Mouse (Mus musculus): ENCODE measurements around the gene Ica1. TPM values are rescaled to one million over a fixed set of nuclear protein-coding genes. Genes with fewer than 3 reads are reported as not detected.
A peak's percentile ranks its signal among the peaks of the same experiment; 100 is the strongest.

The Ica1 gene
- 1 to 10 TPM; 7.0 to 7.8 TPM for total RNA-seq (2021)
- 3.9 and 7.4 TPM in 2 replicates for polyA plus RNA-seq (2012; rRNA removed)
- long read RNA-seq, transcript Ica1-201 (14 exons, 2,075 nt) = major isoform, 5 of 7 reads
- long read RNA-seq, partial matches to known transcripts = 1 of 7 reads
- long read RNA-seq, other reads (novel, unspliced or antisense) = 1 of 7 reads

GRCm38 (mm10) chr6:8778296-8778649, at the start of gene Ica1:
Gene Ica1, minus strand, starts transcription at chr6:8778488.
- H3K4me1 ChIP-seq (ENCODE audit: control insufficient read depth, insufficient read depth, low read length) = 0 out of 2 replicates have a peak, but pooled peaks cover 1% of the 10 kb centered on the region
- peak within 1 kb of the TSS; percentile 77 for H3K4me3 ChIP-seq
- peak within 1 kb of the TSS; percentile 76 for H3K9ac ChIP-seq (ENCODE audit: low read depth, low read length)
- WGBS = 2% methylated on average over 15 of the region's 16 CpGs
- no peak for DNase-seq
- no peaks in the 10 kb centered on the region for H3K79me2 ChIP-seq (replicated peaks; ENCODE audit: control insufficient read depth, insufficient read depth, low read length)
- intact Hi-C loops (cut with DNase I) = loop anchor here (2.0 kb wide), 1 partner anchor 53 kb away; no protein-coding TSS in a partner anchor
- H3K36me3 ChIP-seq (ENCODE audit: control insufficient read depth, insufficient read depth, low read length) = no peaks in the 10 kb centered on the region
- no peak for TF ChIP-seq CTCF (IDR thresholded peaks at IDR 0.05)
- TF ChIP-seq POLR2A (IDR thresholded peaks at IDR 0.05; ENCODE audit: insufficient read depth, low read depth, low read length) = no peak
- no peak for TF ChIP-seq EP300 (IDR thresholded peaks at IDR 0.05; ENCODE audit: insufficient read depth, low read depth, low read length)
- H3K27me3 ChIP-seq (ENCODE audit: control insufficient read depth, insufficient read depth, low read length) = no peaks in the 10 kb centered on the region
- peak within 1 kb of the TSS; percentile 81 for H3K27ac ChIP-seq

DNA sequence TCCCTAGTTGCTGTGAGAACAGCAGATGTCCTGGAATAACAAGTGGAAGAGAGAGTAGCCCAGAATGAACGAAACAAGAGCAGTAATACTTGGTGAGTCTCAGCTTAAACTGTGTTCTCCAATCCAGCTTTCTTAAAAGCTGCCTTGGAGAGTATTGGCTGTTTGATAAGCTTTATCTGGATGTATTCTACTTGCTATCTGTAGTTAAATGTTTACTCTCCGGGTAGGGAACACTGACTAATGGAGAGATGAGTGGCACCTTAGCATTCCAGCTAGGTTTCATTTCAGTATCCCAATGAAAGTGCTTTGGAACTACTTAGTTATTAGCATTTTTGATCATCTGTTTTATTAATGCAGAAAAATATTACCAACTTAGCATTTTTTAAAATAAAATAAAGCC, 41.6 kb upstream of the Ica1 start:
- 55% methylated on average over 2 of the region's 2 CpGs for WGBS

GRCm38 (mm10) chr6:8814332-8815002, 36.2 kb upstream of the Ica1 start:
- 69% methylated on average over 6 of the region's 6 CpGs for WGBS
- Histone ChIP-seq H3K27ac (no peak overlapping the region), H3K79me2 (replicated peaks; ENCODE audit: control insufficient read depth, insufficient read depth, low read length) (no peaks in the 10 kb centered on the region), H3K9ac (ENCODE audit: low read depth, low read length) (no peak overlapping the region), H3K4me3 (no peak overlapping the region), H3K27me3 (ENCODE audit: control insufficient read depth, insufficient read depth, low read length) (no peaks in the 10 kb centered on the region), H3K36me3 (ENCODE audit: control insufficient read depth, insufficient read depth, low read length) (no peaks in the 10 kb centered on the region), H3K4me1 (ENCODE audit: control insufficient read depth, insufficient read depth, low read length) (no peaks in the 10 kb centered on the region)
- TF ChIP-seq POLR2A (IDR thresholded peaks at IDR 0.05; ENCODE audit: insufficient read depth, low read depth, low read length) (no peak), CTCF (IDR thresholded peaks at IDR 0.05) (no peak), EP300 (IDR thresholded peaks at IDR 0.05; ENCODE audit: insufficient read depth, low read depth, low read length) (no peak)
- no peak for DNase-seq
- intact Hi-C loops (cut with DNase I) = no loop called here

More for the DNA sequence above, 41.6 kb upstream of the Ica1 start:
- no peak overlapping the region for H3K4me3 ChIP-seq
- H3K9ac ChIP-seq (ENCODE audit: low read depth, low read length) = no peak overlapping the region
- no peaks in the 10 kb centered on the region for H3K4me1 ChIP-seq (ENCODE audit: control insufficient read depth, insufficient read depth, low read length)
- TF ChIP-seq POLR2A (IDR thresholded peaks at IDR 0.05; ENCODE audit: insufficient read depth, low read depth, low read length) (no peak), CTCF (IDR thresholded peaks at IDR 0.05) (no peak), EP300 (IDR thresholded peaks at IDR 0.05; ENCODE audit: insufficient read depth, low read depth, low read length) (no peak)
- H3K79me2 ChIP-seq (replicated peaks; ENCODE audit: control insufficient read depth, insufficient read depth, low read length) = no peaks in the 10 kb centered on the region
- no peak for DNase-seq
- H3K27me3 ChIP-seq (ENCODE audit: control insufficient read depth, insufficient read depth, low read length) = no peaks in the 10 kb centered on the region
- H3K27ac ChIP-seq = no peak overlapping the region
- intact Hi-C loops (cut with DNase I) = no loop called here
- no peaks in the 10 kb centered on the region for H3K36me3 ChIP-seq (ENCODE audit: control insufficient read depth, insufficient read depth, low read length)

DNA sequence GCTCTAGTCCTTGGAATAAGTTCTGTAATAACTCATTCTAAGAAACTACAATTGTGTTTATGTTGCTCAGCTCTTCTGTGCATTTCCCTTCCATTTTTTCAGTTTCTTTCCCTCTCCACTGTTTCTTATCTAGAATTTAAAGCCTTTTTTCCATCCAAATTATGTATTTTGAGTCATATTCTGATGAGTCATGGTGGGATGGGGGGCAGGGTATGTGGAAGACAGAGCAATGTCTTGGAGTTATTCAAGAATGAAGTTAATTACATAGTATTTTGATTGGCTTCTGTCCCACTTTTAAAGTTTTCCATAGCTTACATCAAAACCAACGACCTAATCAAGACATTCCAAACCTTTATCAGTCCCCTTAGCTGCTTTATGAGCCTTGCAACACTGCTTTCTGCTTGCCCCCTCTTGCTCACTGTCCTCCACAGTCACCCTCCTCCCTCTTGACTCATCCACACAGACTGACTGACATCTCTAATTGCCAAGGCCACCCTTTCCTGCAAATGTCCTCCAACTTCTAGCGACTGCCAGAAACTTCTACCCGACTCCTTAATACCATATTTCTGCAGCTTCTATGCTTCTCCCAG, 24.4 kb upstream of the Ica1 start:
- WGBS = 37% methylated on average over 3 of the region's 3 CpGs

DNA sequence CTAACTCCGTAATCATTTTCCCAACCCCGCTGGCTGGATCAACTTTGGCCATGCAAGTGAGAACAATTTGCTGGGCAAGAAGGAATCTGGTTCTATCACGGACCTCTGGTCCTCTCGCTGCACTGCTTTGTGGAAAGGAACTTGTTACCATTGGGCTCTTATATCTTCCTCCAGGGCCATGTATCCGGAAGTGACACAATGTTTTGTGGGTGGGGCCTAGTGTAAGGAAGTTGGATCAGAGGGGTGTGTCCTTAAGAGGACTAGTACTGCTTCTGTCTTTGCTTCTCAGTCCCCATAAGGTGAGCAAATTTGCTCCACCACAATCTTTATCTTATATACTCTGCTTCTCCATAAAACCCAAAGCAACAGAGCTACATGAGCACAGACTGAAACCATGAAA, 14.1 kb upstream of the Ica1 start:
- no peak overlapping the region for H3K9ac ChIP-seq (ENCODE audit: low read depth, low read length)
- intact Hi-C loops (cut with DNase I) = no loop called here
- H3K4me1 ChIP-seq (ENCODE audit: control insufficient read depth, insufficient read depth, low read length) = no peaks in the 10 kb centered on the region
- DNase-seq = no peak
- H3K36me3 ChIP-seq (ENCODE audit: control insufficient read depth, insufficient read depth, low read length) = no peaks in the 10 kb centered on the region
- no peak for TF ChIP-seq EP300 (IDR thresholded peaks at IDR 0.05; ENCODE audit: insufficient read depth, low read depth, low read length)
- TF ChIP-seq POLR2A (IDR thresholded peaks at IDR 0.05; ENCODE audit: insufficient read depth, low read depth, low read length) = no peak
- no peak for TF ChIP-seq CTCF (IDR thresholded peaks at IDR 0.05)
- H3K27ac ChIP-seq = no peak overlapping the region
- H3K79me2 ChIP-seq (replicated peaks; ENCODE audit: control insufficient read depth, insufficient read depth, low read length) = no peaks in the 10 kb centered on the region
- WGBS = 86% methylated on average over 5 of the region's 5 CpGs
- no peak overlapping the region for H3K4me3 ChIP-seq
- no peaks in the 10 kb centered on the region for H3K27me3 ChIP-seq (ENCODE audit: control insufficient read depth, insufficient read depth, low read length)

More for the DNA sequence above, 24.4 kb upstream of the Ica1 start:
- Histone ChIP-seq H3K4me3 (no peak overlapping the region), H3K9ac (ENCODE audit: low read depth, low read length) (no peak overlapping the region), H3K4me1 (ENCODE audit: control insufficient read depth, insufficient read depth, low read length) (no peaks in the 10 kb centered on the region), H3K27ac (no peak overlapping the region), H3K79me2 (replicated peaks; ENCODE audit: control insufficient read depth, insufficient read depth, low read length) (no peaks in the 10 kb centered on the region), H3K27me3 (ENCODE audit: control insufficient read depth, insufficient read depth, low read length) (no peaks in the 10 kb centered on the region), H3K36me3 (ENCODE audit: control insufficient read depth, insufficient read depth, low read length) (no peaks in the 10 kb centered on the region)
- no peak for DNase-seq
- TF ChIP-seq CTCF (IDR thresholded peaks at IDR 0.05) (no peak), POLR2A (IDR thresholded peaks at IDR 0.05; ENCODE audit: insufficient read depth, low read depth, low read length) (no peak), EP300 (IDR thresholded peaks at IDR 0.05; ENCODE audit: insufficient read depth, low read depth, low read length) (no peak)
- intact Hi-C loops (cut with DNase I) = no loop called here

GRCm38 (mm10) chr6:8791781-8792180, 13.5 kb upstream of the Ica1 start:
- Histone ChIP-seq H3K27ac (no peak overlapping the region), H3K79me2 (replicated peaks; ENCODE audit: control insufficient read depth, insufficient read depth, low read length) (no peaks in the 10 kb centered on the region), H3K27me3 (ENCODE audit: control insufficient read depth, insufficient read depth, low read length) (no peaks in the 10 kb centered on the region), H3K36me3 (ENCODE audit: control insufficient read depth, insufficient read depth, low read length) (no peaks in the 10 kb centered on the region), H3K9ac (ENCODE audit: low read depth, low read length) (no peak overlapping the region), H3K4me3 (no peak overlapping the region), H3K4me1 (ENCODE audit: control insufficient read depth, insufficient read depth, low read length) (no peaks in the 10 kb centered on the region)
- DNase-seq = no peak
- intact Hi-C loops (cut with DNase I) = no loop called here
- 89% methylated on average over 3 of the region's 3 CpGs for WGBS
- no peak for TF ChIP-seq POLR2A (IDR thresholded peaks at IDR 0.05; ENCODE audit: insufficient read depth, low read depth, low read length)
- TF ChIP-seq EP300 (IDR thresholded peaks at IDR 0.05; ENCODE audit: insufficient read depth, low read depth, low read length) = no peak
- no peak for TF ChIP-seq CTCF (IDR thresholded peaks at IDR 0.05)

Data from heart, adult 2 months (tissue).